Mouse (Mus musculus) embryonic facial prominence, embryonic 12.5 days (tissue): ENCODE data around the gene Gm49383. TPM values are rescaled to one million over a fixed set of nuclear protein-coding genes. Genes with fewer than 3 reads are reported as not detected.
A peak's percentile ranks its signal among the peaks of the same experiment; 100 is the strongest.
"Not testable (repeated sequence)": the region's sequence is repeated elsewhere in the genome, so short reads cannot be mapped to it uniquely, and the experiment has no call there.

Experiments used
- ATAC-seq: fragments of 200-750 bp; cut with Nextera tagmentation; 2 replicates; pipeline ENCODE4 v1.8.0; 2017; ENCODE audit not compliant: insufficient number of reproducible peaks, insufficient read depth, low FRiP score, low TSS enrichment
- H3K27ac ChIP-seq: fragments of 300-500 bp; sonication (generic); 2 replicates; pipeline ENCODE4 v1.5.1; 2016; ENCODE audit warnings: mild to moderate bottlenecking
- H3K27me3 ChIP-seq: fragments of 300-500 bp; sonication (generic); 2 replicates; pipeline ENCODE4 v1.6.1; 2016; ENCODE audit warnings: mild to moderate bottlenecking, moderate library complexity
- H3K36me3 ChIP-seq: fragments of 300-500 bp; sonication (generic); 2 replicates; pipeline ENCODE4 v1.6.1; 2016; ENCODE audit warnings: mild to moderate bottlenecking
- H3K4me1 ChIP-seq: fragments of 300-500 bp; sonication (generic); 2 replicates; pipeline ENCODE4 v1.6.1; 2016
- H3K4me2 ChIP-seq: fragments of 300-500 bp; sonication (generic); replicated peaks from 2 replicates; pipeline ENCODE4 v1.6.1; 2016; ENCODE audit warnings: mild to moderate bottlenecking, moderate library complexity
- H3K4me3 ChIP-seq: fragments of 300-500 bp; sonication (generic); 2 replicates; pipeline ENCODE4 v1.5.1; 2016; ENCODE audit warnings: mild to moderate bottlenecking
- H3K9ac ChIP-seq: fragments of 300-500 bp; sonication (generic); 2 replicates; pipeline ENCODE4 v1.6.1; 2016; ENCODE audit warnings: mild to moderate bottlenecking, moderate library complexity
- H3K9me3 ChIP-seq: fragments of 300-500 bp; sonication (generic); 2 replicates; pipeline ENCODE4 v1.6.1; 2016; ENCODE audit warnings: mild to moderate bottlenecking, moderate library complexity
- WGBS: fragments of 180-500 bp; shearing (Covaris S2); methylation state at CpG from one replicate; pipeline ENCODE4 v1.1.7; 2016; 5-methylcytosine and 5-hydroxymethylcytosine counted together
- polyA plus RNA-seq: library from polyadenylated mRNA; unstranded; fragments of >200 nt; fragmentation: Nextera tagmentation; extraction: Ambion mirVana; gene quantifications from 2 replicates; pipeline ENCODE4 v1.2.1, GENCODE M21; 2016

Gene Gm49383
- polyA plus RNA-seq, 1 experiment from 2014 or later = 31.3 TPM

- no peak overlapping the region for H3K4me3 ChIP-seq
Observed at GRCm38 (mm10) chr12:69177526-69177925, 19.4 kb downstream of the Gm49383 start.

GRCm38 (mm10) chr12:69175975-69176374 lies 20.9 kb downstream of the Gm49383 start:
- 96% methylated on average over 3 of the region's 3 CpGs for WGBS
- Histone ChIP-seq H3K27me3 (no peaks in the 10 kb centered on the region), H3K36me3 (peaks cover 33% of the 10 kb centered on the region), H3K4me3 (no peak overlapping the region), H3K4me2 (no peak overlapping the region), H3K9me3 (no peaks in the 10 kb centered on the region), H3K9ac (no peak overlapping the region), H3K27ac (no peak overlapping the region), H3K4me1 (no peaks in the 10 kb centered on the region)
- ATAC-seq = no peak

More at GRCm38 (mm10) chr12:69177526-69177925, 19.4 kb downstream of the Gm49383 start:
- Histone ChIP-seq H3K9ac (no peak overlapping the region), H3K36me3 (peaks cover 41% of the 10 kb centered on the region), H3K4me1 (no peaks in the 10 kb centered on the region), H3K4me2 (no peak overlapping the region), H3K27ac (no peak overlapping the region), H3K9me3 (no peaks in the 10 kb centered on the region), H3K27me3 (no peaks in the 10 kb centered on the region)
- 79% methylated on average over 3 of the region's 3 CpGs for WGBS
- ATAC-seq = no peak

DNA sequence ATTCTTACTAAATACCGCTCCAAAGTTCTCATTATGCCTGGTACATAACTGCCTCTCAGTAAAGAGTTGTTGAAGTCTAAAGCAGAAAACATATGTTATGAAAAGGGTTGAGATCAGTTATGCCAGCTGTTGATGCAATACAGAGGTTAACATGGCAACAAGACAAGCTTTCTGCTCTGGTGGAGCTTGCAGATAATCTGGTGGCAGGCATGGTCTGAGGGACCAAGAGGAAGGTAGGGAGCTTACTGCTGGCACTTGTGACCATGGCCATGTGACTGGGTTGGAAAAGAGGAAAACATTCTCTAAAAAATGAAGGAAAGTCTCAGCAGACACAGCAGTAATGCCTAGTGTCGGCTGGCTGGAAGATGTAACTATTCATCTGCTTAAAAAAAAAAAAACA lies 25.6 kb downstream of the Gm49383 start:
- Histone ChIP-seq H3K9me3 (no peaks in the 10 kb centered on the region), H3K36me3 (peaks cover 31% of the 10 kb centered on the region), H3K27ac (no peak overlapping the region), H3K4me3 (no peak overlapping the region), H3K9ac (no peak overlapping the region), H3K4me1 (0 out of 2 replicates have a peak, but pooled peaks cover 5% of the 10 kb centered on the region), H3K4me2 (no peak overlapping the region), H3K27me3 (no peaks in the 10 kb centered on the region)
- no peak for ATAC-seq
- WGBS = 92% methylated on average over 2 of the region's 2 CpGs

- WGBS = under 1% methylated on average over 40 of the region's 40 CpGs
- peak within 1 kb of the TSS; percentile 65 for H3K9ac ChIP-seq
- no peaks in the 10 kb centered on the region for H3K27me3 ChIP-seq
- H3K9me3 ChIP-seq = no peaks in the 10 kb centered on the region
- peaks cover 9% of the 10 kb centered on the region; the same call in 1 of the 2 replicates for H3K36me3 ChIP-seq
- peak within 1 kb of the TSS; percentile 75 for H3K4me3 ChIP-seq
- H3K4me2 ChIP-seq = peak within 1 kb of the TSS; percentile 77
- H3K4me1 ChIP-seq = 0 out of 2 replicates have a peak, but pooled peaks cover 5% of the 10 kb centered on the region
- peak; percentile 85 for ATAC-seq
- H3K27ac ChIP-seq = peak within 1 kb of the TSS; percentile 51; the same call in 1 of the 2 replicates
Observed at GRCm38 (mm10) chr12:69168461-69169106, 28.3 kb downstream of the Gm49383 start, which contains the start of gene Lrr1. TSS of gene Lrr1 (plus strand) at chr12:69168814.

- H3K27me3 ChIP-seq = no peaks in the 10 kb centered on the region
- peak; percentile 22; the same call in 1 of the 2 replicates for ATAC-seq
- H3K4me3 ChIP-seq = peak overlapping the region; percentile 75
- H3K4me2 ChIP-seq = peak overlapping the region; percentile 77
- H3K36me3 ChIP-seq = 0 out of 2 replicates have a peak, but pooled peaks cover 3% of the 10 kb centered on the region
- H3K9ac ChIP-seq = peak overlapping the region; percentile 65
- 9% methylated on average over 18 of the region's 18 CpGs for WGBS
- 0 out of 2 replicates have a peak, but pooled peaks cover 5% of the 10 kb centered on the region for H3K4me1 ChIP-seq
- H3K27ac ChIP-seq = peak overlapping the region; percentile 51; the same call in 1 of the 2 replicates
- no peaks in the 10 kb centered on the region for H3K9me3 ChIP-seq
Observed at GRCm38 (mm10) chr12:69167656-69168460, 29.0 kb downstream of the Gm49383 start.

GRCm38 (mm10) chr12:69166861-69167581 lies 29.9 kb downstream of the Gm49383 start:
- H3K27me3 ChIP-seq, H3K4me1 ChIP-seq, H3K9me3 ChIP-seq, H3K4me2 ChIP-seq, H3K36me3 ChIP-seq, H3K4me3 ChIP-seq, ATAC-seq, H3K9ac ChIP-seq, H3K27ac ChIP-seq: not testable (repeated sequence)
- WGBS = 65% methylated on average over 8 of the region's 8 CpGs

GRCm38 (mm10) chr12:69164904-69165303 lies 32.0 kb downstream of the Gm49383 start:
- Histone ChIP-seq H3K4me3 (no peak overlapping the region), H3K27me3 (no peaks in the 10 kb centered on the region), H3K9ac (no peak overlapping the region), H3K4me1 (0 out of 2 replicates have a peak, but pooled peaks cover 5% of the 10 kb centered on the region), H3K27ac (no peak overlapping the region), H3K4me2 (no peak overlapping the region), H3K36me3 (no peaks in the 10 kb centered on the region), H3K9me3 (no peaks in the 10 kb centered on the region)
- ATAC-seq = no peak
- 53% methylated on average over 3 of the region's 3 CpGs for WGBS

- WGBS = 82% methylated on average over 4 of the region's 4 CpGs
- H3K9ac ChIP-seq = not testable (repeated sequence)
Observed at GRCm38 (mm10) chr12:69163586-69163985, 33.3 kb downstream of the Gm49383 start.

GRCm38 (mm10) chr12:69160677-69161076 lies 36.2 kb downstream of the Gm49383 start:
- H3K4me1 ChIP-seq, H3K27ac ChIP-seq, ATAC-seq, H3K4me2 ChIP-seq, H3K27me3 ChIP-seq, H3K4me3 ChIP-seq, H3K9ac ChIP-seq, H3K9me3 ChIP-seq: not testable (repeated sequence)
- H3K36me3 ChIP-seq = peaks cover 20% of the 10 kb centered on the region
- 81% methylated on average over 2 of the region's 2 CpGs for WGBS

More at GRCm38 (mm10) chr12:69163586-69163985, 33.3 kb downstream of the Gm49383 start:
- not testable (repeated sequence) for H3K27me3 ChIP-seq, ATAC-seq, H3K4me1 ChIP-seq, H3K4me2 ChIP-seq, H3K4me3 ChIP-seq, H3K36me3 ChIP-seq, H3K27ac ChIP-seq, H3K9me3 ChIP-seq

- no peak overlapping the region for H3K27ac ChIP-seq
- H3K36me3 ChIP-seq = peaks cover 20% of the 10 kb centered on the region
- no peak overlapping the region for H3K4me3 ChIP-seq
- no peak overlapping the region for H3K9ac ChIP-seq
- H3K4me1 ChIP-seq = peaks cover 4% of the 10 kb centered on the region
- 5% methylated on average over 9 of the region's 9 CpGs for WGBS
- H3K4me2 ChIP-seq = no peak overlapping the region
- no peaks in the 10 kb centered on the region for H3K27me3 ChIP-seq
- H3K9me3 ChIP-seq = no peaks in the 10 kb centered on the region
- no peak for ATAC-seq
Observed at GRCm38 (mm10) chr12:69159578-69159940, 37.3 kb downstream of the Gm49383 start.

DNA sequence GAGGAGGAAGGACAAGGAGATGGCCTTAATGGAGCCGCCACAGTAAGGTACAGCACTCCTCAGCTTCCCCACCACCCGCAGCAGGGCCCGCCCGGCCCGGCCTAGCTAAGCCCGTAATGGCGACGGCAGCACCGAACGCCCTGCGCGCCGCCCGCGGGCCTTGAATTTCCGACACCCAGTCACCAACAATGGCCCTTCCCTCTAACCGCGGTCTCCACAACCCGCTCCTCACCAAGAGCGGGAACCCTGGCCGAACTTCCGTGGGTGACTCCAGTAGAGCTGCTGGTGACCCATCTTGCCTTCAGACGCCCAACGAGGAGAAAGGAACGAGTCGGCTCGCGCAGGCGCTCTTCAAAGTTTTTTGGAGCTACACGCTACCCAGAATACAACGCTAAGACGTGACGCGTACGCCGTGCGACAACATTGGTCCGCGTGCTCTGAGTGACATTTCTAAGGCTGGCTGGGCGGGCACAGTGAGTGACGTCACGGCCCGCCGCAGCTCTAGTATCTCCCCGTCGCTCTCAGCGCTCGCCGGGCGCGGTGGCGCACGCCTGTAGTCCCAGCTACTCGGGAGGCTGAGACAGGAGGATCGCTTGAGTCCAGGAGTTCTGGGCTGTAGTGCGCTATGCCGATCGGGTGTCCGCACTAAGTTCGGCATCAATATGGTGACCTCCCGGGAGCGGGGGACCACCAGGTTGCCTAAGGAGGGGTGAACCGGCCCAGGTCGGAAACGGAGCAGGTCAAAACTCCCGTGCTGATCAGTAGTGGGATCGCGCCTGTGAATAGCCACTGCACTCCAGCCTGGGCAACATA lies 37.9 kb downstream of the Gm49383 start, which contains the start of gene Rps29:
TSS of gene Rps29 (minus strand) at position 422 of the 813 bp plus-strand sequence.
- not testable (repeated sequence) for H3K9me3 ChIP-seq, H3K27me3 ChIP-seq, H3K4me1 ChIP-seq
- WGBS = under 1% methylated on average over 60 of the region's 68 CpGs
- peaks cover 20% of the 10 kb centered on the region for H3K36me3 ChIP-seq
- peak; percentile 99 for ATAC-seq
- peak within 1 kb of the TSS; percentile 75 for H3K4me3 ChIP-seq
- peak within 1 kb of the TSS; percentile 91 for H3K9ac ChIP-seq
- H3K4me2 ChIP-seq = peak within 1 kb of the TSS; percentile 71
- H3K27ac ChIP-seq = peak within 1 kb of the TSS; percentile 93
